9 mouse cellular contexts compared by ENCODE assay signal in genomic region chr1:164459127-164459905, GRCm38 (mm10). TPM values are rescaled to one million over a fixed set of nuclear protein-coding genes. Genes with fewer than 3 reads are reported as not detected.
DNase-seq lines count a peak whose midpoint lies in the region; ATAC-seq lines count a peak whose summit lies in the region.
"Had no signal": no experiment of that assay in that cellular context is flagged by ENCODE, and none has a peak within 500 bp of the region (broad histone marks: within the 10 kb centered on the region; RNA-seq: fewer than 3 reads in every experiment).

No protein-coding gene starts in this region.

- DNase-seq in heart, postnatal 10 days: no peak
- DNase-seq in urinary bladder, postnatal 25 days (ENCODE audit: low spot score): no peak
- DNase-seq in urinary bladder, postnatal 14 days (ENCODE audit: low spot score): no peak
- DNase-seq in natural killer cell, adult 2 months (ENCODE audit: low spot score in 2 of 2): no peak

- peak overlapping the region; percentile 99 for H3K9ac ChIP-seq in heart, embryonic 14.5 days (ENCODE audit: low read length)
- no peak overlapping the region for H3K9ac ChIP-seq in embryonic facial prominence, embryonic 12.5 days
- H3K9ac ChIP-seq in hindbrain, embryonic 16.5 days (ENCODE audit: low read depth, low read length): peak overlapping the region; percentile 96
- H3K9ac ChIP-seq: limb, embryonic 15.5 days had no signal

- no peaks in the 10 kb centered on the region; the same call in 1 of the 2 replicates for H3K27me3 ChIP-seq in heart, embryonic 14.5 days (ENCODE audit: control insufficient read depth, insufficient read depth, low read length)
- peaks cover 54% of the 10 kb centered on the region for H3K27me3 ChIP-seq in embryonic facial prominence, embryonic 12.5 days
- no peaks in the 10 kb centered on the region for H3K27me3 ChIP-seq in hindbrain, embryonic 16.5 days (replicated peaks; ENCODE audit: control insufficient read depth, insufficient read depth, low read length)

- intact Hi-C loops in heart, postnatal 10 days (cut with DNase I): loop anchor here (5.0 kb wide), 4 partner anchors 92 to 663 kb away; no protein-coding TSS in a partner anchor

- peak overlapping the region; percentile 92 to 97 for H3K27ac ChIP-seq in heart, embryonic 14.5 days (replicated peaks in 1 of 2; ENCODE audit: control insufficient read depth in 1 of 2, insufficient read depth in 1 of 2, low read depth in 2 of 2, low read length in 2 of 2)
- no peak overlapping the region for H3K27ac ChIP-seq in embryonic facial prominence, embryonic 12.5 days
- peak overlapping the region; percentile 97 for H3K27ac ChIP-seq in hindbrain, embryonic 16.5 days (ENCODE audit: low read depth, low read length)
- H3K27ac ChIP-seq: limb, embryonic 15.5 days had no signal

- H3K36me3 ChIP-seq in heart, embryonic 14.5 days (ENCODE audit: control insufficient read depth, insufficient read depth, low read length): 0 out of 2 replicates have a peak, but pooled peaks cover 2% of the 10 kb centered on the region
- H3K36me3 ChIP-seq in embryonic facial prominence, embryonic 12.5 days: no peaks in the 10 kb centered on the region
- H3K36me3 ChIP-seq in hindbrain, embryonic 16.5 days (ENCODE audit: control insufficient read depth, insufficient read depth, low read length): no peaks in the 10 kb centered on the region
- H3K36me3 ChIP-seq: limb, embryonic 15.5 days had no signal

- no peaks in the 10 kb centered on the region for H3K9me3 ChIP-seq in heart, embryonic 14.5 days (ENCODE audit: control insufficient read depth, low read length)
- no peaks in the 10 kb centered on the region for H3K9me3 ChIP-seq in embryonic facial prominence, embryonic 12.5 days
- no peaks in the 10 kb centered on the region for H3K9me3 ChIP-seq in hindbrain, embryonic 16.5 days (ENCODE audit: control insufficient read depth, low read length)
- H3K9me3 ChIP-seq: limb, embryonic 15.5 days had no signal

- H3K4me2 ChIP-seq in heart, embryonic 14.5 days (ENCODE audit: low read length): peak overlapping the region; percentile 80
- peak overlapping the region; percentile 89 for H3K4me2 ChIP-seq in embryonic facial prominence, embryonic 12.5 days (replicated peaks)
- peak overlapping the region; percentile 73 for H3K4me2 ChIP-seq in hindbrain, embryonic 16.5 days (ENCODE audit: low read length)

- peaks cover 21 to 45% of the 10 kb centered on the region in 2 experiments for H3K4me1 ChIP-seq in heart, embryonic 14.5 days (ENCODE audit: control insufficient read depth in 2 of 2, insufficient read depth in 2 of 2, low read length in 2 of 2)
- H3K4me1 ChIP-seq in embryonic facial prominence, embryonic 12.5 days: peaks cover 15% of the 10 kb centered on the region
- peaks cover 21% of the 10 kb centered on the region for H3K4me1 ChIP-seq in hindbrain, embryonic 16.5 days (ENCODE audit: control insufficient read depth, insufficient read depth, low read depth, low read length)

- no peak for ATAC-seq in heart, embryonic 14.5 days (ENCODE audit: insufficient number of reproducible peaks, insufficient read depth, low FRiP score, low read depth)
- ATAC-seq in embryonic facial prominence, embryonic 12.5 days (ENCODE audit: insufficient number of reproducible peaks, insufficient read depth, low FRiP score, low TSS enrichment): no peak
- no peak for ATAC-seq in hindbrain, embryonic 16.5 days
- peak; percentile 23; the same call in 1 of the 2 replicates for ATAC-seq in megakaryocyte-erythroid progenitor cell, adult 5-6 weeks (replicated peaks; ENCODE audit: low FRiP score, low TSS enrichment, poor library complexity, severe bottlenecking)

- WGBS in heart, embryonic 14.5 days: 34% methylated on average over 12 of the region's 12 CpGs
- WGBS in embryonic facial prominence, embryonic 12.5 days: 56% methylated on average over 12 of the region's 12 CpGs
- 54% methylated on average over 12 of the region's 12 CpGs for WGBS in hindbrain, embryonic 16.5 days

- peak overlapping the region; percentile 69 to 92 for H3K4me3 ChIP-seq in heart, embryonic 14.5 days (ENCODE audit: control insufficient read depth in 1 of 2, insufficient read depth in 1 of 2, low read depth in 1 of 2, low read length in 2 of 2)
- peak overlapping the region; percentile 56; the same call in 1 of the 2 replicates for H3K4me3 ChIP-seq in embryonic facial prominence, embryonic 12.5 days
- peak overlapping the region; percentile 86 for H3K4me3 ChIP-seq in hindbrain, embryonic 16.5 days (ENCODE audit: low read length)

RNA-seq across cellular contexts. Expression of gene Atp1b1, which starts 1.2 kb away (rescaled TPM):
- polyA plus RNA-seq in heart, embryonic 14.5 days (2014; fragmentation: Nextera tagmentation; extraction: Ambion mirVana): 303 and 312 TPM in 2 replicates
- total RNA-seq in heart, postnatal 10 days (2021): 100 to 1,000 TPM; 429 to 462 TPM
- 10.4 and 12.6 TPM in 2 replicates for polyA plus RNA-seq in embryonic facial prominence, embryonic 12.5 days (2016; fragmentation: Nextera tagmentation; extraction: Ambion mirVana)
- 383 and 485 TPM in 2 replicates for polyA plus RNA-seq in hindbrain, embryonic 16.5 days (2015; fragmentation: Nextera tagmentation; extraction: Ambion mirVana)
- 1.8 and 15.5 TPM in 2 replicates for total RNA-seq in megakaryocyte-erythroid progenitor cell, adult 5-6 weeks (2014; fragmentation: Nextera tagmentation)
- 5.1 TPM in 1 of 2 replicates, not detected in the other for total RNA-seq in megakaryocyte-erythroid progenitor cell, adult 5-6 weeks (2017)

Comparison
In these comparisons a context has a peak if more than half of its experiments do, and no peak if none do; other contexts are left out.
1. RNA of gene Atp1b1, which starts 1.2 kb away (polyA plus RNA-seq): 383 to 485 TPM in hindbrain, embryonic 16.5 days and 303 to 312 TPM in heart, embryonic 14.5 days; 10.4 to 12.6 TPM in embryonic facial prominence, embryonic 12.5 days; every median in the first group is over 10 times any median in the second.
2. Peak in every context shown above with its lines, with median percentiles within 50 percentile points of each other: H3K4me2 ChIP-seq and H3K4me3 ChIP-seq.